Mouse (Mus musculus): ENCODE results near the gene Prr32.

Gene Prr32

GRCm38 (mm10) chrX:45090604-45091003, at the start of gene Prr32:
TSS of gene Prr32 (plus strand) at chrX:45090904.
- DNase-seq, result no peak
